Mouse (Mus musculus): ENCODE data around the gene Ldlr. TPM values are rescaled to one million over a fixed set of nuclear protein-coding genes. Genes with fewer than 3 reads are reported as not detected.

The Ldlr gene
- total and polyA plus RNA-seq, 3 experiments, result 69.1 to 90.6 TPM; not detected in 1

DNA sequence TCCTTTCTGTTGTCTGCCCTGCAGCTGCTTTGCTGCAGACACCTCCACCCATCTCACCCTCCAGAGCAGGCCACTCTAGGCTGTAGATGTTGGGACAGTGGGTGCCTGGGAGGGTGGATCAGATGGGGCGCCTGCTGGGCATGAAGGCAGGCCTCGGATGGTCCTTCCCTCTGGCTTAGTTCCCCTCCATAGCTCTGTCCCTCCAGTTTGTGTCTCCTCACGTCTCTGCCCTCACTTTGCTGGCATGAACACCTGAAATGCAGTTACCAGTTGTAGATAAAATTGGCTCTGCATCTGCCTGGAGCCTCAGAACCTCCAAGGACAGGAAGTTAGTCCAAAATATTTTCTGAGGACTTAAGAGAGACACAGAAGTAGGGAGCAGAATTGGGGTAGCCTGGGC is 73.6 kb downstream of the Ldlr start:
- DNase-seq (ENCODE audit: low read depth, low spot score), result peak; percentile 49
- peaks cover 4 to 7% of the 10 kb centered on the region in 2 experiments; a peak in 3 of 4 replicates for H3K4me1 ChIP-seq (ENCODE audit: control insufficient read depth in 1 of 2, insufficient read depth in 2 of 2, low read length in 2 of 2)
- no peak overlapping the region for H3K9ac ChIP-seq (ENCODE audit: control insufficient read depth, low read depth, low read length, poor library complexity, severe bottlenecking)
- no peak overlapping the region for H3K27ac ChIP-seq (ENCODE audit: control insufficient read depth, low read depth, low read length)
- no peak overlapping the region for H3K4me3 ChIP-seq (ENCODE audit: control insufficient read depth in 1 of 2, insufficient read depth in 1 of 2, low read depth in 2 of 2, low read length in 2 of 2)
- H3K9me3 ChIP-seq (replicated peaks; ENCODE audit: insufficient read depth, low read length), result no peaks in the 10 kb centered on the region
- no peak for TF ChIP-seq TBP (IDR thresholded peaks at IDR 0.05; ENCODE audit: low read depth, low read length)
- TF ChIP-seq CTCF (IDR thresholded peaks at IDR 0.05 in 2 of 3, conservative IDR thresholded peaks at IDR 0.05 in 1 of 3; ENCODE audit: control insufficient read depth in 1 of 3, insufficient read depth in 1 of 3, low read depth in 2 of 3, low read length in 3 of 3, poor library complexity in 1 of 3, severe bottlenecking in 1 of 3), result no peak
- no peak for TF ChIP-seq MAX (IDR thresholded peaks at IDR 0.05; ENCODE audit: low read length)
- no peak for TF ChIP-seq NRF1 (IDR thresholded peaks at IDR 0.05; ENCODE audit: insufficient read depth, low read depth, low read length, poor library complexity, severe bottlenecking)
- no peak for TF ChIP-seq USF1 (IDR thresholded peaks at IDR 0.05; ENCODE audit: low read depth, low read length)
- no peak for TF ChIP-seq HCFC1 (IDR thresholded peaks at IDR 0.05; ENCODE audit: low read depth, low read length)
- no peak for TF ChIP-seq UBTF (IDR thresholded peaks at IDR 0.05; ENCODE audit: borderline replicate concordance, insufficient read depth, low read depth, low read length)
- no peak for TF ChIP-seq USF2 (IDR thresholded peaks at IDR 0.05; ENCODE audit: borderline replicate concordance in 1 of 2, insufficient read depth in 1 of 2, low read depth in 1 of 2, low read length in 2 of 2)
- TF ChIP-seq ZC3H11A (IDR thresholded peaks at IDR 0.05; ENCODE audit: low read depth, low read length), result no peak
- TF ChIP-seq CHD2 (IDR thresholded peaks at IDR 0.05; ENCODE audit: low read length), result no peak
- no peak for TF ChIP-seq SIN3A (IDR thresholded peaks at IDR 0.05; ENCODE audit: low read length)
- no peak for TF ChIP-seq NELFE (IDR thresholded peaks at IDR 0.05; ENCODE audit: low read depth, low read length)
- TF ChIP-seq BHLHE40 (IDR thresholded peaks at IDR 0.05; ENCODE audit: borderline replicate concordance, low read depth, low read length), result no peak
- no peak for TF ChIP-seq ELF1 (IDR thresholded peaks at IDR 0.05; ENCODE audit: low read depth, low read length)
- TF ChIP-seq MXI1 (IDR thresholded peaks at IDR 0.05; ENCODE audit: low read depth, low read length), result no peak
- no peak for TF ChIP-seq JUND (IDR thresholded peaks at IDR 0.05; ENCODE audit: low read depth, low read length)
- no peak for TF ChIP-seq POLR2AphosphoS2 (IDR thresholded peaks at IDR 0.05; ENCODE audit: low read length)
- TF ChIP-seq POLR2A (IDR thresholded peaks at IDR 0.05; ENCODE audit: control insufficient read depth in 1 of 2, insufficient read depth in 1 of 2, low read depth in 1 of 2, low read length in 2 of 2, poor library complexity in 1 of 2), result no peak
- H3K36me3 ChIP-seq (ENCODE audit: control insufficient read depth in 1 of 2, insufficient read depth in 2 of 2, low read length in 2 of 2), result no peaks in the 10 kb centered on the region
- no peaks in the 10 kb centered on the region for H3K27me3 ChIP-seq (ENCODE audit: control insufficient read depth in 1 of 2, insufficient read depth in 2 of 2, low read length in 2 of 2)
- H3K79me2 ChIP-seq (ENCODE audit: control insufficient read depth, insufficient read depth, low read length, poor library complexity), result no peaks in the 10 kb centered on the region; the same call in 1 of the 2 replicates

DNA sequence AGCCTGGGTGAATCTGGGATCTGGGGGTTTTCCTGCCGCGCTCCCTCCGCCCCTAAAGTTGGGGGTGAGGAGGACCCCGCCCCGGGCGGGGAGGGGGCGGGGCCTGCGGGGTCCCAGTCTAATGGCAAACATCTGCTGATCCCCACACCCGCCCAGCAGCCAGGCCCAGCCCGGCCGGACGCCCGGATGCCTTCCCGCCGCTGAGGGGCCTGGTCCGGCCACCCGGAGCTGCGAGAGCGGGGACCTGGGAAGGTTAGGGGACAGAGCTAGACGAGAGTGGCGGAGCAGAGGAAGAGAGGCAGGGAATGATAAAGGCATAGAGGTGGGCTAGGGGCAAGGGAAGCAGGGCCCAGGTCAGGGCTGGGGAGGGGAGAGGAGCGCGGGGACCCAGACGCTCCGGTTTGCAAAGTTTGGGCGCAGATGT is 74.7 kb downstream of the Ldlr start:
- H3K27me3 ChIP-seq (ENCODE audit: control insufficient read depth in 1 of 2, insufficient read depth in 2 of 2, low read length in 2 of 2), result no peaks in the 10 kb centered on the region
- peak overlapping the region; percentile 68 for H3K9ac ChIP-seq (ENCODE audit: control insufficient read depth, low read depth, low read length, poor library complexity, severe bottlenecking)
- H3K4me1 ChIP-seq (ENCODE audit: control insufficient read depth in 1 of 2, insufficient read depth in 2 of 2, low read length in 2 of 2), result peaks cover 4 to 7% of the 10 kb centered on the region in 2 experiments; a peak in 3 of 4 replicates
- no peaks in the 10 kb centered on the region for H3K9me3 ChIP-seq (replicated peaks; ENCODE audit: insufficient read depth, low read length)
- DNase-seq (ENCODE audit: low read depth, low spot score), result no peak
- peak overlapping the region; percentile 62 to 93 for H3K4me3 ChIP-seq (ENCODE audit: control insufficient read depth in 1 of 2, insufficient read depth in 1 of 2, low read depth in 2 of 2, low read length in 2 of 2)
- H3K36me3 ChIP-seq (ENCODE audit: control insufficient read depth in 1 of 2, insufficient read depth in 2 of 2, low read length in 2 of 2), result no peaks in the 10 kb centered on the region
- H3K27ac ChIP-seq (ENCODE audit: control insufficient read depth, low read depth, low read length), result no peak overlapping the region
- H3K79me2 ChIP-seq (ENCODE audit: control insufficient read depth, insufficient read depth, low read length, poor library complexity), result no peaks in the 10 kb centered on the region; the same call in 1 of the 2 replicates
- no peak for TF ChIP-seq TBP (IDR thresholded peaks at IDR 0.05; ENCODE audit: low read depth, low read length)
- TF ChIP-seq ZKSCAN1 (IDR thresholded peaks at IDR 0.05; ENCODE audit: low read depth, low read length), result no peak
- no peak for TF ChIP-seq USF2 (IDR thresholded peaks at IDR 0.05; ENCODE audit: borderline replicate concordance in 1 of 2, insufficient read depth in 1 of 2, low read depth in 1 of 2, low read length in 2 of 2)
- TF ChIP-seq GABPA (IDR thresholded peaks at IDR 0.05; ENCODE audit: low read depth, low read length), result no peak
- no peak for TF ChIP-seq CTCF (IDR thresholded peaks at IDR 0.05 in 2 of 3, conservative IDR thresholded peaks at IDR 0.05 in 1 of 3; ENCODE audit: control insufficient read depth in 1 of 3, insufficient read depth in 1 of 3, low read depth in 2 of 3, low read length in 3 of 3, poor library complexity in 1 of 3, severe bottlenecking in 1 of 3)
- no peak for TF ChIP-seq MYB (IDR thresholded peaks at IDR 0.05; ENCODE audit: low read depth, low read length)
- TF ChIP-seq POLR2AphosphoS2 (IDR thresholded peaks at IDR 0.05; ENCODE audit: low read length), result no peak
- no peak for TF ChIP-seq ZC3H11A (IDR thresholded peaks at IDR 0.05; ENCODE audit: low read depth, low read length)
- TF ChIP-seq GATA1 (IDR thresholded peaks at IDR 0.05; ENCODE audit: low read depth, low read length), result no peak
- no peak for TF ChIP-seq MEF2A (IDR thresholded peaks at IDR 0.05; ENCODE audit: extremely low read depth, insufficient replicate concordance, low read depth, low read length, poor library complexity, severe bottlenecking)
- peak; percentile 2; the same call in 1 of the 2 replicates for TF ChIP-seq ELF1 (IDR thresholded peaks at IDR 0.05; ENCODE audit: low read depth, low read length)
- peak; percentile 31; the same call in 1 of the 2 replicates for TF ChIP-seq SIN3A (IDR thresholded peaks at IDR 0.05; ENCODE audit: low read length)
- TF ChIP-seq ETS1 (IDR thresholded peaks at IDR 0.05; ENCODE audit: low read depth, low read length), result no peak
- no peak for TF ChIP-seq SMC3 (IDR thresholded peaks at IDR 0.05; ENCODE audit: low read depth, low read length)
- TF ChIP-seq CHD2 (IDR thresholded peaks at IDR 0.05; ENCODE audit: low read length), result no peak
- TF ChIP-seq RCOR1 (IDR thresholded peaks at IDR 0.05; ENCODE audit: low read depth, low read length), result no peak
- no peak for TF ChIP-seq E2F4 (IDR thresholded peaks at IDR 0.05; ENCODE audit: borderline replicate concordance, low read depth, low read length)
- TF ChIP-seq EP300 (IDR thresholded peaks at IDR 0.05; ENCODE audit: low read depth in 1 of 2, low read length in 2 of 2), result no peak
- no peak for TF ChIP-seq HCFC1 (IDR thresholded peaks at IDR 0.05; ENCODE audit: low read depth, low read length)
- no peak for TF ChIP-seq USF1 (IDR thresholded peaks at IDR 0.05; ENCODE audit: low read depth, low read length)
- TF ChIP-seq POLR2AphosphoS5 (IDR thresholded peaks at IDR 0.05; ENCODE audit: borderline replicate concordance, low read depth, low read length), result no peak

All from MEL (cell line).